In genomic region chr10:114796872-114797271, GRCm38 (mm10) we compare ENCODE assay signal across 25 mouse cellular contexts. TPM values are rescaled to one million over a fixed set of nuclear protein-coding genes. Genes with fewer than 3 reads are reported as not detected.
"Had no signal": no experiment of that assay in that cellular context is flagged by ENCODE, and none has a peak within 500 bp of the region (broad histone marks: within the 10 kb centered on the region; RNA-seq: fewer than 3 reads in every experiment).

No protein-coding gene starts in this region.

- DNase-seq: gastrocnemius, postnatal 14 days; gastrocnemius, postnatal 36 days; heart, adult 11 months; heart, adult 2 months; heart, postnatal 14 days; heart, postnatal 4 days; kidney, adult 18-20 months; kidney, adult 8-10 months; kidney, postnatal 10 days; kidney, postnatal 25 days; kidney, postnatal 4 days; liver; liver, embryonic 13.5 days had no signal

- ATAC-seq: inflammation-experienced regulatory T-cells, adult 6 months; intestine, embryonic 15.5 days; intestine, postnatal 0 days had no signal

- H3K9ac ChIP-seq: heart, embryonic 13.5 days; heart, embryonic 15.5 days; intestine, embryonic 15.5 days; limb, embryonic 12.5 days; liver, embryonic 13.5 days; liver, embryonic 15.5 days had no signal

- H3K9me3 ChIP-seq: heart, embryonic 13.5 days; heart, embryonic 15.5 days; intestine, embryonic 15.5 days; limb, embryonic 10.5 days; limb, embryonic 12.5 days; liver, embryonic 13.5 days; liver, embryonic 15.5 days had no signal

- H3K4me1 ChIP-seq: liver, embryonic 13.5 days; liver, embryonic 15.5 days had no signal

- H3K4me2 ChIP-seq: heart, embryonic 11.5 days; heart, embryonic 13.5 days; heart, embryonic 15.5 days; intestine, embryonic 15.5 days; limb, embryonic 12.5 days; liver, embryonic 11.5 days; liver, embryonic 13.5 days; liver, embryonic 15.5 days had no signal

- H3K36me3 ChIP-seq: heart, embryonic 13.5 days; heart, embryonic 15.5 days; intestine, embryonic 15.5 days; limb, embryonic 10.5 days; limb, embryonic 12.5 days; liver, embryonic 13.5 days; liver, embryonic 15.5 days had no signal

- H3K4me3 ChIP-seq: heart, adult 2 months; heart, embryonic 13.5 days; heart, embryonic 15.5 days; intestine, embryonic 15.5 days; layer of hippocampus, adult 2 months; left cerebral cortex, adult 2 months; limb, embryonic 10.5 days; limb, embryonic 12.5 days; liver, embryonic 13.5 days; liver, embryonic 15.5 days had no signal

- H3K27ac ChIP-seq: heart, adult 2 months; heart, embryonic 13.5 days; heart, embryonic 15.5 days; intestine, embryonic 15.5 days; layer of hippocampus, adult 2 months; left cerebral cortex, adult 2 months; limb, embryonic 10.5 days; limb, embryonic 12.5 days; liver, embryonic 13.5 days; liver, embryonic 15.5 days had no signal

RNA-seq across cellular contexts. Expression of gene Trhde, which starts 5.2 kb away (rescaled TPM):
- polyA plus RNA-seq: heart, embryonic 13.5 days; inflammation-experienced regulatory T-cells, adult 6 months; liver, embryonic 11.5 days; liver, embryonic 13.5 days; liver, embryonic 15.5 days had no signal
